Mouse (Mus musculus) ES-E14 (cell line): ENCODE results near the gene 1190005I06Rik.

Experiments used
- HCFC1 ChIP-seq: IDR thresholded peaks from 2 replicates; pipeline ENCODE4 v1.6.1; 2012; ENCODE audit warnings: low read length, inconsistent platforms, borderline replicate concordance; ENCODE audit not compliant: insufficient read depth
- MAFK ChIP-seq: IDR thresholded peaks from 2 replicates; pipeline ENCODE4 v1.6.1; 2014; ENCODE audit warnings: mild to moderate bottlenecking, low read depth, low read length, inconsistent platforms; ENCODE audit not compliant: insufficient read depth

GRCm38 (mm10) chr8:120685097-120685496 is 37.7 kb upstream of the 1190005I06Rik start:
- TF ChIP-seq MAFK (no peak), HCFC1 (no peak)
